Mouse (Mus musculus) lung, embryonic 14.5 days (tissue): ENCODE measurements at regions not wholly inside any gene's neighbourhood (a gene's known extent, or its start where the extent isn't known, plus 50 kb on each side); places are given as distances from the start of the nearest gene placed in this dataset.

Experiments used
- ATAC-seq: fragments of 200-750 bp; cut with Nextera tagmentation; 2 replicates; pipeline ENCODE4 v1.8.0; 2017; ENCODE audit warnings: mild to moderate bottlenecking, moderate TSS enrichment, moderate library complexity; ENCODE audit not compliant: insufficient read depth
- DNase-seq: peaks from one replicate; pipeline ENCODE4 v3.0.0-alpha.2; 2015
- H3K27ac ChIP-seq: fragments of 300-500 bp; sonication (generic); 2 replicates; pipeline ENCODE4 v1.5.1; 2014; ENCODE audit warnings: low read depth, mild to moderate bottlenecking, moderate library complexity
- H3K27me3 ChIP-seq: fragments of 300-500 bp; sonication (generic); 2 replicates; pipeline ENCODE4 v1.6.1; 2014; ENCODE audit warnings: low read length, control low read depth; ENCODE audit not compliant: insufficient read depth
- H3K36me3 ChIP-seq: fragments of 300-500 bp; sonication (generic); 2 replicates; pipeline ENCODE4 v1.6.1; 2014; ENCODE audit warnings: control low read depth; ENCODE audit not compliant: insufficient read depth
- H3K4me1 ChIP-seq: fragments of 300-500 bp; sonication (generic); 2 replicates; pipeline ENCODE4 v1.6.1; 2014; ENCODE audit warnings: antibody characterized with exemption, control low read depth; ENCODE audit not compliant: insufficient read depth
- H3K4me2 ChIP-seq: fragments of 300-500 bp; sonication (generic); 2 replicates; pipeline ENCODE4 v1.6.1; 2014; ENCODE audit warnings: mild to moderate bottlenecking
- H3K4me3 ChIP-seq: fragments of 300-500 bp; sonication (generic); 2 replicates; pipeline ENCODE4 v1.5.1; 2014; ENCODE audit warnings: low read depth, low read length
- H3K9ac ChIP-seq: fragments of 300-500 bp; sonication (generic); 2 replicates; pipeline ENCODE4 v1.6.1; 2014
- H3K9me3 ChIP-seq: fragments of 300-500 bp; sonication (generic); 2 replicates; pipeline ENCODE4 v1.6.1; 2016; ENCODE audit warnings: low read depth, low read length, control low read depth
- CTCF ChIP-seq: IDR thresholded peaks from 2 replicates; pipeline ENCODE4 v1.5.1; 2016; ENCODE audit warnings: antibody characterized with exemption, low read depth
- WGBS: fragments of 180-500 bp; shearing (Covaris S2); extraction: QIAGEN DNeasy Blood & Tissue Kit; methylation state at CpG from one replicate; pipeline ENCODE4 v1.1.7; 2014; 5-methylcytosine and 5-hydroxymethylcytosine counted together

- Histone ChIP-seq H3K9me3 (no peaks in the 10 kb centered on the region), H3K9ac (no peak overlapping the region), H3K4me2 (no peak overlapping the region; the same call in 1 of the 2 replicates), H3K27me3 (no peaks in the 10 kb centered on the region), H3K36me3 (no peaks in the 10 kb centered on the region), H3K4me1 (peaks cover 17% of the 10 kb centered on the region), H3K4me3 (no peak overlapping the region), H3K27ac (no peak overlapping the region)
- DNase-seq (peak; percentile 85), ATAC-seq (peak; percentile 70)
- TF ChIP-seq CTCF = no peak
- 13% methylated on average over 9 of the region's 9 CpGs for WGBS
Measured at GRCm38 (mm10) chr9:47422151-47422599, 107.8 kb upstream of the Cadm1 start.

GRCm38 (mm10) chr9:47422741-47423461, 107.1 kb upstream of the Cadm1 start:
- H3K36me3 ChIP-seq = no peaks in the 10 kb centered on the region
- H3K9me3 ChIP-seq = no peaks in the 10 kb centered on the region
- no peak overlapping the region for H3K9ac ChIP-seq
- 28% methylated on average over 8 of the region's 8 CpGs for WGBS
- DNase-seq = peak; percentile 94
- ATAC-seq = peak; percentile 83
- H3K4me2 ChIP-seq = peak overlapping the region; percentile 1; the same call in 1 of the 2 replicates
- H3K27ac ChIP-seq = 0 out of 2 replicates have a peak overlapping the region, but pooled peaks have one; percentile 22
- H3K4me3 ChIP-seq = no peak overlapping the region
- H3K4me1 ChIP-seq = peaks cover 17% of the 10 kb centered on the region
- H3K27me3 ChIP-seq = no peaks in the 10 kb centered on the region
- no peak for TF ChIP-seq CTCF

- 0 out of 2 replicates have a peak overlapping the region, but pooled peaks have one; percentile 22 for H3K27ac ChIP-seq
- no peak for TF ChIP-seq CTCF
- no peaks in the 10 kb centered on the region for H3K36me3 ChIP-seq
- no peak for DNase-seq
- no peak overlapping the region for H3K4me3 ChIP-seq
- 63% methylated on average over 3 of the region's 3 CpGs for WGBS
- no peaks in the 10 kb centered on the region for H3K27me3 ChIP-seq
- no peak overlapping the region for H3K4me2 ChIP-seq
- no peak overlapping the region for H3K9ac ChIP-seq
- ATAC-seq = no peak
- no peaks in the 10 kb centered on the region for H3K9me3 ChIP-seq
- peaks cover 17% of the 10 kb centered on the region for H3K4me1 ChIP-seq
Measured at GRCm38 (mm10) chr9:47423462-47423832, 106.5 kb upstream of the Cadm1 start.

GRCm38 (mm10) chr9:47424191-47424590, 105.8 kb upstream of the Cadm1 start:
- Histone ChIP-seq H3K27me3 (no peaks in the 10 kb centered on the region), H3K4me2 (no peak overlapping the region), H3K9ac (no peak overlapping the region), H3K4me1 (peaks cover 17% of the 10 kb centered on the region), H3K36me3 (no peaks in the 10 kb centered on the region), H3K27ac (no peak overlapping the region), H3K4me3 (no peak overlapping the region), H3K9me3 (no peaks in the 10 kb centered on the region)
- TF ChIP-seq CTCF = no peak
- DNase-seq (no peak), ATAC-seq (no peak)
- WGBS = 85% methylated on average over 3 of the region's 3 CpGs

- TF ChIP-seq CTCF = no peak
- Histone ChIP-seq H3K4me1 (peaks cover 17% of the 10 kb centered on the region), H3K4me3 (no peak overlapping the region), H3K27ac (no peak overlapping the region), H3K36me3 (no peaks in the 10 kb centered on the region), H3K27me3 (no peaks in the 10 kb centered on the region), H3K9ac (no peak overlapping the region), H3K9me3 (no peaks in the 10 kb centered on the region), H3K4me2 (no peak overlapping the region)
- ATAC-seq (no peak), DNase-seq (no peak)
- 90% methylated on average over 5 of the region's 5 CpGs for WGBS
Measured at GRCm38 (mm10) chr9:47426712-47427111, 103.3 kb upstream of the Cadm1 start.

- no peak overlapping the region for H3K4me2 ChIP-seq
- no peak overlapping the region for H3K9ac ChIP-seq
- no peak overlapping the region for H3K27ac ChIP-seq
- H3K27me3 ChIP-seq = no peaks in the 10 kb centered on the region
- WGBS = 53% methylated on average over 8 of the region's 8 CpGs
- no peaks in the 10 kb centered on the region for H3K36me3 ChIP-seq
- no peak overlapping the region for H3K4me3 ChIP-seq
- H3K9me3 ChIP-seq = no peaks in the 10 kb centered on the region
- DNase-seq (no peak), ATAC-seq (no peak)
- TF ChIP-seq CTCF = no peak
- no peaks in the 10 kb centered on the region; the same call in 1 of the 2 replicates for H3K4me1 ChIP-seq
Measured at GRCm38 (mm10) chr9:47428710-47429341, 101.1 kb upstream of the Cadm1 start.

DNA sequence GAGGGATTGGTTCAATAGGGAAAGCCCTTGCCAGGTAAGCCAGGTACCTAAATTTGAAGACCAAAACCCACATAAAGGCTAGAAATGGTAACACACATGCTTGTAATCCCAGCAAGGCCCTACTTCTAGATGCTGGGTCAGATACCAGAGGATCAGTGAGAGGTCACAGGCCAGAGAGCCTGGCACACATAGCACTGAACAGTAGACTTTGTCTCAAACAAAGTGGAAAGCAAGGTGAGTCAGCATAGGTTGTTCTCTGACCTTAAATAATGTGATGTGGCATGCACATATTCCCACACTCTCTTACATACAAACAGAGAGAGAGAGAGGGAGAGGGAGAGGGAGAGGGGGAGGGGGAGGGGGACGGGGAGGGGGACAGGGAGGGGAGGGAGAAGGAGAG, 100.3 kb upstream of the Cadm1 start:
- no peak overlapping the region for H3K4me2 ChIP-seq
- no CpG with 5 or more reads among the region's 1 CpGs for WGBS
- H3K9me3 ChIP-seq = no peaks in the 10 kb centered on the region
- H3K4me3 ChIP-seq = no peak overlapping the region
- DNase-seq (no peak), ATAC-seq (no peak)
- no peak overlapping the region for H3K27ac ChIP-seq
- H3K36me3 ChIP-seq = no peaks in the 10 kb centered on the region
- no peak for TF ChIP-seq CTCF
- no peaks in the 10 kb centered on the region; the same call in 1 of the 2 replicates for H3K4me1 ChIP-seq
- H3K27me3 ChIP-seq = no peaks in the 10 kb centered on the region
- no peak overlapping the region for H3K9ac ChIP-seq
